Mouse (Mus musculus) cerebellum, adult 9-11 months (tissue): ENCODE measurements around the gene Prune2.
A peak's percentile ranks its signal among the peaks of the same experiment; 100 is the strongest.
"Not testable (repeated sequence)": the region's sequence is repeated elsewhere in the genome, so short reads cannot be mapped to it uniquely, and the experiment has no call there.

Source experiments
- DNase-seq: peaks from one replicate; pipeline ENCODE4 v3.0.0; 2022

Gene Prune2

DNA sequence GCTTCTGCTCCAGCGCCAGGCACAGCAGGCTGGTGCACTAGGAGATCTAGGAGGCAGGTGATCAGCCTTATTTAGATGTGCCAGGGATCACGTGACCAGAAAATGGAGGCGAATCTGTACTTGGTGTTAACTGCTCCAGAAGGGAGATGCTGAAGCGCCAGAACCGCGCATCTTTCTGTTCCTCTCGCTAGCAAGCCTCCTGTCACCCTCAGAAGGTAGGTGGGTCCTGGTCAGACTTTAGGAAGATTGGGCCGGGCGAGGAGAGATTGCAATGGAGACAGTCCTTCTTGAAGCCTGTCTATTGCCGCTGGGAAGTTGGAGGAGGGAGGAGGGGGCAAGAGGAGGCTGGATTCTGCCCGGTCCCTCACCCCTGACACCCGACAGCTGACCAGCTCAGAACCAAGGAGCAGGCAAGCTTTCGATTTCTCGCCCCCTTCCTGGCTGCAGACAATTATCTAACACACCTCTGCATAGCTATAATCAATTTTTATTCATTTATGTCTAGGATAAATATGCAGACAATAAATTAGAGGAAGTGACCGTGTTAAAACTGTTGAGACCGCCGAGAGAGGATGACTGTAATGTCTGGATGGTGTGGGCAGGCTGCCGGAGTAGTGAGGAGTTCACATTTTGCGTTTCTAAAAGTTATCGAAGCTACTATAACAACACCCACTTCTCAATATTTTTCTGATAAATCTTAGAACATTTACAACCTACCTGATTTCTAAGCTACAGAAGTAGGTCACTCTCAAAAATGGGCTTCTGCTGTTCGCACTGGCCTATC, 181.0 kb downstream of the Prune2 start:
- DNase-seq = peak; percentile 90

DNA sequence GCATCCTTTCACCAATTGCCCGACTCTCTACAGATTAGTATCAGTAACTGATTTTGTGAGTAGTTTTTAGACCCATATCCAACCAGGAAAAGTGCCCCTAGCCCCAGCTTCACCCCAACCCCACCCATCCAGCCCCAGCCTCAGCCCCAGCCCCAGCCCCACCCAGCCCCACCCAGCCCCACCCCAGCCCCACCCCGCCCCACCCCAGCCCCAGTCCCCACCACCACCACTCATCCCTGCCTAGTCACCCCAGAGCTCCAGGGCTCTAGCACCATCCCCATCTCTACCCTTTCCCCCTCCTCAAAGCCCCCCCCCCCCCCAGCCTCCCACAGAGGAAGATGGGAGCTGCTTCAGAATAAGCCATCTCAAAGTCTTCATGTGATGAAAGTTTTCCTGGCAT, 181.7 kb downstream of the Prune2 start:
- no peak for DNase-seq

DNA sequence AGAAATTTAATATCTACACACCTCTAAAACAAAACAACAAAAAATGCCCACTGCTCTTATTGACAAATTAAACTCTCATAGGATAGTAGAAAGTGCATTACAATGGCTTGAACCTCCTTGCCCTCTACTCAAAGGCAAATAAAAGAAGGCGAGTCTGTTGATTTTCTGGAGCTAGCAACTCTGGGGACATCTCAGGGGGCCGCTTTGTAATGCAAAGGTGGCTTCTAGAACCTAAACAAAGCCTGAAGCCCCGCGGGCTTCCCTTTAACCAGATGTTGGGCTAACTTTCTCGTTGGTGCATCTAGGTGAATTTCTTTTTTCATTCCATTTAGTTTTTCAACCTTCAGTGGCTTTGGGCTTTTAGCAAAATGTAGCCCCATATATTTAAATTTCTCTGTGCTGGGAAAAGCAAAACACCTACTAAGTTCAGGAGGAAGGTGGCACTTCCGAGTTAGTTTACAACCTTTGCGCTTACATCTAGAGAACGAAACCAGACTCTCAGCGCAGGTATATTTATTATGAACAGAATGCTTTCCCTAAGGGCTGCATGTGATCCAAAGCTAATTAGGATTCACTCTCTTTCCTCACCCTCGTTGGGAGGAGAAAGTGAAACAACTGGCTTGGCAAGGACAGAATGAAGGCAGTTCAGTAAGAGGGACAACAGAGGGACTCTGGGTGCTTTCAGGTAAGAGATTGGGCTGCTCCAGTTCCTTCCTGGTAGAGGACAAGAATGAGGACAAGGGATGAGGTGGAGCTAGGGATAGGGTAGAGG, 182.4 kb downstream of the Prune2 start:
- DNase-seq = no peak

DNA sequence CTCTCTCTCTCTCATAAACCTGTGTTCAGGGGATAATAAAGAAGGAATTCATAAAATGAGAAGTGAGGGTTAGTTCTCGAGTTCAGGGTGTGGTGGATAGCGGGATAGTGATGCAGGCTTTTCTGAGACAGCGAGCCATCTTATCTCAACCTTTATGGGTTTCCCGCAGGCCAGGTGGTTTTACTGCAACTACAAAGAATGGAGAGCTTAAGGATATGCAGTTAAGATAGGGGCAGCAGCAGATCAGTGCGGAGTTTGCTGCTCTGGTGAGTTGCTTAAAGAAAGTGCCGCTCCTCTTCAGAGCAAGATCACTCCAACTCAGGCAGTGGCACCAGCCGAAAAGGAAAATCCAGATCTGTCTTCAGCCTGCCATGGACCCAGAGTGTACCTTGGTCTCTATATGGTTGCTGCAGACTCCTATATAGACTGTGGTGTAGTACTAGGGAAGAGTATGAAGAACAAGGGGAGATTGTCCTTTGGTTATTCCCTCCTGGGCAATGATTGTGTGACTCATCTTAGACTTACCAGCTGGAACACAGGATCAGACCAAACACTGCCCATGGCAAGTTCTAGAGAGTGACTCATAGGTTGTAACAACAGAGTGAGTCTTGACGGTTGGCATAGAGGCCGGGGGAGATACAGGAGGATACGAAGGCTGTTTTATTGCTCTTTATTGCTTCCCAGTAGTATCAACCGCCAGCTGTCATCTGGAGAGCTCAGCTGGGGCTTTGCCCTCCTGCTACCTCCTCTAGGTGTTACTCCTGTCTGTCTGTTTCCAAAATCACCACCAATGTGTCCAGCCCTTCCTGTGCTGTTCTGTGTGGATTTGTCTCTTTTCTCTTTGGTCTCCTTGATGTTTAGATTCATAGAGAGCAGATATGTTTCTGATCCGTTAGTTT, 184.3 kb downstream of the Prune2 start:
- no peak for DNase-seq

DNA sequence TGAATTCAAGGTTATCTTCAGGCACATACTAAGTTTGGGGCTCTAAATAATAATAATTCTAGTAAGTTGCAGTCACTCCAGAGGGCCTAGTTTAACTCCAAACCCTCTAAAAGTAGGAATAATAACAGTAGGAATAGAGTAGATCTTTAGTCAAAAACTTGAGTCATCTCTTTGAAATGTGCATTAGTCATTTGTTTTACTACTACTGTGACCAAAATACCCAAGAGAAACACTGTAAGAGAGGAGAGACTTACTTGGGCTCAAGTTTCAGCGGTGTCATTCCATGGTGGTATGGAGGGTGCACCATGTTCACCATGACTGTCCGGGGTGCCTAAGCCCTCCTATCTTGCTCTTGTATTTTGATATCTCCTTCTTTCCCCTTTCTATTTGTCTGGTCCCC, 187.3 kb downstream of the Prune2 start:
- no peak for DNase-seq

DNA sequence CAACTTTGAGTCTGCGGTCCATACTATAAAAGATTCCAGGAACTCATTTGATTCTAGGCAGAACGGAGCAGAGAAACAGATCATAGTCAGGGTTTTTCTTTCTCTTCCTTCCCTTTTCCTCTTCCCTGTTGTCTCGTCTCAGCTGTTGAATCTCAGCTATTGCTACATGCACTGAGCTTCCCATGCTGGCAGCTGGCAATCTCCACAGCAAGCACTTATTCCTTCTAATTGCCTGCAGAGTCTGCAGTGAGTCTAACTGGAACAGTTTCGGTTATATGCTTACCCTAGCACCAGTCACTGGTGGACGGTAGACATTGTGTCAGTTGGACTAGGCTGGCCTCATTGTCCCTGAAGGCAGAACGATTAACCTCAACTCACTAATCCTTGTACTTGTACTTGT, 188.3 kb downstream of the Prune2 start:
- no peak for DNase-seq

DNA sequence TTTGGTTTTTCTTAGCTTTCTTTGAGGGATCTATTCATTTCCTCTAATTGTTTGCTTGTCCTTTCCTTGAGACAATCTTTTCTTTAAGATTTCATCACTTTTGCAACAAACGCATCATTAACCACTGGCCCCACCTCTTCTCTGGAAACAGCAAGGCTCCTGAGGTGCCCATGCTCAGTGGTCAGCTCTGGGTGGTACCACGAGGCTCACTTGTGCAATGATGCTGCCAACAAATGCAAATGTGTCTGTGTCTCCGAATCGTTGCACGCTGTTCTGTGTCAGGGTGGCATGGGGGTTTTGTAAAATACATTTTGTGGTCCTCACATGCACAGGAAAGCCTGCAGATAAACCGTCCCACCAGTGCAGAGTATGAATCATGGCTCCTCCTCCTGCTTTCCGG, 194.1 kb downstream of the Prune2 start:
- no peak for DNase-seq

DNA sequence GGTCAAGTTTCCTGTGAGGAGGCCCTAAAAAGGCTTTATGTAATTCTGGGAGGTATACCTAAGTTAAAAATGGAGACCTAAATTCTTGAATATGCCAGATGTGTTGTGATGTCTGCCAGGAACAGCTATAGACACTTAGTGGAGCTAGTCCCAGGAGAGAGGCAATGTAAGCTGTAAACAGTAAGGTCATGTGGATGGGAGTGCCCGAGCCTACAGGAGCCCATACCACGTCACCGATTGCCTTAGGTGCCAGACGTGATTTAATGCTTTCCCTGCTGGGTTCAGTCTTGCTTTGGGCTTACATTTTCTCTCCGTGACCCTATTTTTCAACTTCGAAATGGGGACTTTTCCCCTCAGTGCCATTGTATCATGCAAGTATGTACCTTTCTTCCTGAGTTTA, 195.9 kb downstream of the Prune2 start:
- no peak for DNase-seq

DNA sequence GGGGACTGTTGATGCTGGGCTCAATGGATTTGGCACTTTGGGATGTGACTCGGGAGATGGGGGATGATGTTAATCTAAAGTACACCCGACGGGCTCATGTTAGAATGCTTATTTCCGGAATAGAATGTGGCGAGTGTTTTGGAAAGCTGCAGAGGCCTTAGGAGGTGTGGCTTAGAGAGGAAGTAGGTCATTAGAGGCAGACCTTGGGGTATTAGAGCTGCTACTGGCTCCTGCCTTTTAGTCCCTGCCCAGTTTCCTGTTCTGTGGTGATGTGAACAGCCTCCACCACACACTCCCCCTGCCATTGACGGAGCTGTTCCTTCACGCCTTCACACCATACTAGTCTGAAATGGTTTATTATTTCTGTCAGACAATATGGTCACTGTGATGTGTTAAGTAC, 196.5 kb downstream of the Prune2 start:
- DNase-seq = no peak

DNA sequence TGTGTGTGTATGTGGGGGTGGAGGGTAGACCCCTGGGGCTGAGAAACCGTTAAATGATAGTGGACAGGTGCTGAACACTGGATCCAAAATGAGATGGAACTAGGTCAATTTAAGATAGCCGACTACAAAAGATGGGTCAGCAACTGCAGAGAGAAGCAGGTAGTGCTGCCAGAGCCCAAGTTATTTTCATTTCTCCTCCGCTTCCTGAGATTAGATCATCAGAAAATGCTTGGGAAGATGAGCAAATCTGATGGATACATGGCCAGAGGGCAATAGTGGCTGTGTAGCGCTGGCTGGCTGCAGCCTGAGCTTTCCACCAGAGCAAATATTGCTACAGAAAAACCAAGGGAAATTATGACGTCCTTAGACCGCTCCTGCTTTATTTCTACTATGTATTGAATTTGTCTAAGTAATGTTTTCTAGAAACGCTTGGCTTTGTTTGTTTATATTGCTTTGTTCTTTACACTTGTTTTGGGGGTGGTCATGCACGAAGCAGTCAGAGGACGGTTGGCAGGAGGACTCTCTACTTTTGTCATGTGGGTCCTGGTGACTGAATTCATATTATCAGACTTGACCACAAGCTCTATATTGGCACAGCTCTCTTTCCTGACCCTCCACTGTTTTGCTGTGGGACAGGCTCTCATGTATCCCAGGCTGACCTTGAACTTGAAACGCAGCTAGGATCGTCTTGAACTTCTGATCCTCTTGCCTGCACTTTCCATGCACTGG, 198.2 kb downstream of the Prune2 start:
- DNase-seq = peak; percentile 66

DNA sequence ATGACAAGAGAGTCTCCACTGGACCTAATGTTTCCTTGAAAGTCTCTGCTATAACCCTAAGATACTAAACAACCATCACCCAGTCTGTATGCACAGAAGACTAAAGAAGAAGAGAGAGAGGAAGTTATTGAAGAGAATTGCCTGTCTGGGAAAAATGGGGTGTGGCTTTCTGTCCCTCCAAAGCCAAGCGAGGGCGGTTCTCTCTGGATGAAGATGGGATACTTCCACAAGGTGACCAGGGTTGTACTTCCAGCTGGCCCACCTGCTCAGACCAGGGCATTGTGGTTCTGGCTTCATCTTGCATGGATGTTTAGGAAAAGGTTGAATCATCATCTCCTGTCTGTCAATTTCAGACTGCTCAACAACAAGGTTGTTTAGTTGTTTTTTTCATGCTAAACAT, 199.3 kb downstream of the Prune2 start:
- DNase-seq = no peak

DNA sequence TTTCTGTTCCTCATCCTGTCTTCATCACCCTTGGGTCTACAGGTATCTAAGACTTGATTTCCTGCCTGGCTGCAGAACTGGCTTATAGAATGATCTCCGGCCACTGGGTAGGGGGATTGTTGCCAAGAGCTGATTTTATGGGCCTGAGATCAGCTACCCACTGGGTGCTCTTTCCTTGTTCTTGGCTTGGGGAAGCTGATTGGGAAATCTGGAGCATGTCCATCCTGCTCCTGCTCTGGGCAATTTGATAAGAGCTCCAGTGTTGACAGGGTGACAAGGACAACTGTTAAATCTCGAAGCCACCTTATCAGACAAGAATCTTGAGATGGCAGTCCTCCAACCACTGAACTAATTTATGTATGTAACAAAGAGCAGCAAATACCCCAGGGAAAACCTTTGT, 203.8 kb downstream of the Prune2 start:
- DNase-seq = peak; percentile 92

DNA sequence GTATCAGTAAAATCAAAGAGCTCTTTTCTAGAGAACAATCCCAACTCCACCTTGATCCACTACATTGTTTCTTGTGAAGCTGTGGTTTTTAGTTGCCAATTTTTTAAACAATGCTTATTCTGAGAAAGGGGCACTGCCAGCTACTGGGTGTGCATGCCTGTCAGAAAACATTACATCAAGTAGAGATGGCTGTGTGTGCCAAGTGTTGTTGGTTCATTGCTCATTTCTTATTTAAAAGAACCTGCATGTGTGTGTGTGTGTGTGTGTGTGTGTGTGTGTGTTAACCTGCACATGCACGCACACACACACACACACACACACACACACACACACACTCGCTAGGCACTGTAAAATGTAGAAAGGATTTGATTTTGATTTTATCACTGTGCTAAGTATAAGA, 204.3 kb downstream of the Prune2 start:
- peak; percentile 84 for DNase-seq

DNA sequence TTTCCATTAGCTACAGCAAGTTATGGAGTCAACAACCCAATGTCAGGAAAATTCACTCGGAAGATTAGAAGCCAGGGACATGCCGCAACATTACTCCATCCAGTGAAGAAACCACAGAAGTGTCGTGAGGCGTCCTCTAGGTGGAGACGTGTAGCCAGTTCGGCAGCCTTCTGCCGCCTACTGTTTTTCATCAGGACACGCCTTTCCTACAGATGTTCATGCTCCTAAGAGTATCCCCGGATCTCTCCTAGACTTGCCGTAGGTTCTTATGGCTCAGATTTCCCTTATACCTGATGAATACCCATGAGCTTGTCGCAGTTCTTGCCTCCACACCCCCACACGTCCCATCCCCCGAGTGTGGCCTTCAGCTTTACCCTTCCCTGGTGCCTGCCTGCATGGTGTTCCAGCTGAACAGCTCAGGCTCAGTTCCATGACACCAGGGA, 207.6 kb downstream of the Prune2 start:
- no peak for DNase-seq

DNA sequence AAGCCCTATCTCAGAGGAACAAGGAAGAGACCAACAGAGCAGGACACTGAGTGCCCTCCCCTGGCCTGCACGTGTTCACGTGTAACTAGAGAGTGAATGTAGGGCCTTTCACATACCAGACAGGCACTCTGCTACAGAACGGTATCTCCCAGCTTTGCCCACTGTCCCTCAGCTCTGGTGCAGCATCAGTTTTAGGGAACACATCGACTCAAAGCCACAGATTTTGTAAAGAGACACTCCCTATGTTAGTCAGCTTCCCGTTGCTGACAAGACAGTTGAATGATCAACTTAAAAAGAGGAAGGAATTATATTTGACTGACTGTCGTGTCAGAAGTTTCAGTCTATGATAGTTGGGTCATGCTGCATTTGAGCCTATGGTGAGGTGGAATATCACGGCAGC, 210.4 kb downstream of the Prune2 start:
- DNase-seq = no peak

DNA sequence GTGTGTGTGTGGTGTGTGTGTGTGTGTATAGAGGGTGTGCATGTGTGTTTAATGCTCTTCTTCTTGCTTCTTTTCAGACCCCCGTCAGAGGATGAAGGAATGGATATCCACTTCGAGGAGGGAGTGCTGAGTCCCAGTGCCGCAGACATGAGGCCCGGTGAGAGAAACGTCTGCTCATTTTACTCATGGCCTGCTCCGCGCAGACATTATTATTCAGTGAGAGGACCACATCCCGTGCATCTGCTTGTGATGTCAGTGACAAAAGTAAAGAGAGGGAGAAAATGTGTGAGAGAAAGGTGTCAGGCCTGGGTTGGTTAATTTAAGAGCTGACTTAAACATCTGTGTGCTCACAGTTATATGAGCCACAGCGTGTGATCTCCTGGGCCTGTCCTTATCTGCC, 212.3 kb downstream of the Prune2 start:
- DNase-seq = no peak

DNA sequence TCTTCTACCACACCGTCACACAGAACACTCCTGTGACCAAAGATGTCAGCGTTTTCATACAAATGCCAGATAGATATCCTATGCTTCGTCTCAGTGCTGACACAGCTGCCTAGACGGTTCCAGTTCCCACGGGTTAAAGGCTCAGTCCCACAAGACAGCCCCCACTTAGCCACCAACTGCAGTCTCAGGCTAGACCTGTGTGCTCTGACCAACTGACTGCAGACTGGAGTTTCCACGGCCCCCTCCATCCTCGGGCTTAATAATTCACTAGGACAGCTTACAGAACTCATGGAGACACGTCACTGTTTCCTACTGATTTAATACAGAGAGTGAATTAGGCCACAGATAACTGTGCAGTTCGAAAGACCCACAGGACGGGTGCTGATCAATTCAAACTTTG, 213.8 kb downstream of the Prune2 start:
- DNase-seq = no peak

DNA sequence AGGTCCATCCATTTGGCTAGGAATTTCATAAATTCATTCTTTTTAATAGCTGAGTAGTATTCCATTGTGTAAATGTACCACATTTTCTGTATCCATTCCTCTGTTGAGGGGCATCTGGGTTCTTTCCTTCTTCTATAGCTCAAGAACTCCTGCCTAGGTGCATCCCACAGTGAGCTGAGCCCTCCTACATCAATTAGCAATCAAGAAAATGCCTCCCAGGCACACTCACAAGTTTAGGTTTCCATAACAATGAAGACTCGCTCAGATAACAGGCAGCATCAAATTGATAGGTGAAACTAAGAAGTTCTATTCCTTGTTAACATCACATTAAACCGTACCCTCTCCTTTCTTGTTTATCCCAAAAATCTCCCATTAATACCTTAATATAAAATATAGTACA, 218.6 kb downstream of the Prune2 start:
- not testable (repeated sequence) for DNase-seq

DNA sequence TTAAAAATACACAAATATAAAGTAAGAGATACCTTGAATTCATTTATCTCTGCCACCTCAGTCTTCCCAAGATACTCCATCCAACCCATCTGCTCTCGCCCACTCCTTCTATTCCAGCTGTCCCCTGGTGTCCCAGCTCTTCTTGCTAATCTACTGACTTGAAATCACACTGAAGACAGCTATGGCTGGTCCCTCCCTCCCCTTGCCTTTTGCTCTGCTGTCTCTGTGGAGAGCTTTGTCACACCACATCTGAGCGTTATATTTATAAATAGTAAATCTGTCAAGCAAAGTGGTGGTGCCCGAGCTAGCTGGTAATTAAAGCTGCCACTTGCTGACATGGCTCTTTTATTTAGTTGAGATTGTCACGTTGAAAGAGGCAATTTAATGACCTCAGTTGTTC, 224.6 kb downstream of the Prune2 start:
- no peak for DNase-seq

DNA sequence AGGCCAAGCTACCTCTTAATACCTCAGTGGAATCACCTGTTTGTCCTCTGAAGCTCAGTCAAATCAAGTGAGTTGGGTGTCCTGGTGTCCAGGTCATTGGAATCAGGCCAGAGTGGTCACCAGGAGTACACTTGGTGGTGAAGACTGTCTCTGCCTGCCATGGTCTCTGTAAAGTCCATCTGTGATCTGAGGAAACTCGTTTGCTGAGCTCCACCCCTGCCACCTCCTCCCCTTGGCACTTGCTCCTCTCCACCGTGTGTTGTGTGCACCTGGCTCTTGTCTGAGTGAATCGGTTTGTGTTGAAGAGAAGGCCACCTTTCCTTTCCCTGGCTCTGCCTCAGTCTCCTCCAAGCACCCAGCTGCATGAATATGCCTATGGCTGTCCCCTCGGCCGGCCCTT, 238.8 kb downstream of the Prune2 start:
- peak; percentile 74 for DNase-seq

DNA sequence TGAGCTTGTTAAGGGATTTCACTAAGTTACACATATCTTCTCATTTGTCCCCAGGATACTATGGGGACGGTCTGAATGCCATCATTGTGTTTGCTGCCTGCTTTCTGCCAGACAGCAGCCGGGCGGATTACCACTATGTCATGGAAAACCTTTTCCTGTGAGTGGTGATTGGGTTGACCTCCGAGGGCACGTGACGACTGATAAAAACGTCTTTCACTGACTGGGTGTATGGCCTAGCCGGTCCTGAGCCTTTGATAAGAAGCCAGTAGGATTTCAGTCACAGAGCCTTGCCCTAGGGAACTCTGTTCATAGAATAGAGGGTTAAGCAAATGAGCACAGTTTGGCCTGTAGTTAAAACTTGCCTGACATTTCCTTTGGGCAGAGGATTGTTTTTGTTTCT, 243.1 kb downstream of the Prune2 start:
- DNase-seq = no peak

DNA sequence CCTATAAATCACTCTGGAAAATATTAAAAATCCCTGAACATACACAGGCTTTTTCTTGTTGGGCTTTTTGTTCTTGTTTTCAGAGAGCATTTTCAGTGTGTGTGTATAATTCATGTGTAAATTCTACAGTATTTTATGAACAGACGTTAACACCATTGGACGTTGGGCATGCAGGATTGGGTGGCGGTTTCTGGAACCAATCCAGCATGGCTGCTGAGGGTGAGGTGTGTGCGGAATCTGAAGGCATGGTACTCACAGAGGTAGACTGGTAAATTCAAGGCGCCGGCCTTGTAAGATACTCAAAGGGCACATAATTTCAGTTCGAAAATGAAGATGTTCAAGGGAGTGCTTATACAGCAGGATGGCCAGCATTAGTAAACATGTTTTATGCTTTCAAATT, 251.2 kb downstream of the Prune2 start:
- DNase-seq = peak; percentile 45

DNA sequence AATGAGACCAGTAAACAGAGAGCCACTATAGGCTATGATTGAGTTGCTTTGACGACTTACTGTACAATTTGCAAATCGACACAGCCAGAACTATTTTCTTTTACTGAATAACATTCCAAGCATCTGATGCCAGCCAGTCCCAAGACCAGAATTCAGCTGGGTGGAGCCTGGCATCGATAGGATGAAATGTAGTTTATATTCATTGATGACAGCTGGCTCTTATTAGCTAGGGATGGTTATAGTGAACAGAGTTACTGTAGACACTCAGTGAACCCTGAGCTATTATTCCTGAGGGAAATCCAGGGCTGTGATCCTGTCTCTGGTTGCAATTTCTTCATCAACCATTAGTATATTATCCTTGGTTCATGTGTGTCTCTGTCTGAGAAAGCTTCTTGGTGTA, 254.6 kb downstream of the Prune2 start:
- no peak for DNase-seq
